Mouse (Mus musculus): ENCODE measurements around the gene Klhdc2. TPM values are rescaled to one million over a fixed set of nuclear protein-coding genes. Genes with fewer than 3 reads are reported as not detected.

Klhdc2 gene
- polyA plus RNA-seq, 1 experiment from 2014 or later = 15.3 TPM

- Histone ChIP-seq H3K36me3 (ENCODE audit: inconsistent target) (no peaks in the 10 kb centered on the region), H3K4me3 (ENCODE audit: inconsistent target) (no peak overlapping the region), H3K79me2 (ENCODE audit: inconsistent target) (peaks cover 4% of the 10 kb centered on the region; the same call in 1 of the 2 replicates), H3K27ac (no peak overlapping the region)
- 93% methylated on average over 6 of the region's 6 CpGs for WGBS (ENCODE audit: missing documents)
These were observed 4.1 kb upstream of the Klhdc2 start for GRCm38 (mm10) chr12:69292401-69292800.

GRCm38 (mm10) chr12:69293815-69294214, 2.7 kb upstream of the Klhdc2 start:
- Histone ChIP-seq H3K4me3 (ENCODE audit: inconsistent target) (no peak overlapping the region), H3K36me3 (ENCODE audit: inconsistent target) (no peaks in the 10 kb centered on the region), H3K27ac (no peak overlapping the region), H3K79me2 (ENCODE audit: inconsistent target) (peaks cover 18% of the 10 kb centered on the region; the same call in 1 of the 2 replicates)
- 79% methylated on average over 2 of the region's 2 CpGs for WGBS (ENCODE audit: missing documents)

- Histone ChIP-seq H3K36me3 (ENCODE audit: inconsistent target) (no peaks in the 10 kb centered on the region), H3K4me3 (ENCODE audit: inconsistent target) (no peak overlapping the region), H3K79me2 (ENCODE audit: inconsistent target) (peaks cover 25% of the 10 kb centered on the region; the same call in 1 of the 2 replicates), H3K27ac (no peak overlapping the region)
- WGBS (ENCODE audit: missing documents) = 54% methylated on average over 2 of the region's 2 CpGs
These were observed 1.5 kb upstream of the Klhdc2 start for GRCm38 (mm10) chr12:69294936-69295335.

GRCm38 (mm10) chr12:69295651-69296050, 830 bp upstream of the Klhdc2 start:
- H3K36me3 ChIP-seq (ENCODE audit: inconsistent target) = no peaks in the 10 kb centered on the region
- no peak overlapping the region for H3K27ac ChIP-seq
- WGBS (ENCODE audit: missing documents) = 82% methylated on average over 4 of the region's 4 CpGs
- H3K79me2 ChIP-seq (ENCODE audit: inconsistent target) = peaks cover 25% of the 10 kb centered on the region; the same call in 1 of the 2 replicates
- no peak overlapping the region for H3K4me3 ChIP-seq (ENCODE audit: inconsistent target)

- 32% methylated on average over 20 of the region's 20 CpGs for WGBS (ENCODE audit: missing documents)
- Histone ChIP-seq H3K27ac (no peak overlapping the region), H3K36me3 (ENCODE audit: inconsistent target) (peaks cover 8% of the 10 kb centered on the region; the same call in 1 of the 2 replicates)
These were observed 1.1 kb downstream of the Klhdc2 start for GRCm38 (mm10) chr12:69297411-69298150.

GRCm38 (mm10) chr12:69298281-69298680, 1.8 kb downstream of the Klhdc2 start:
- Histone ChIP-seq H3K79me2 (ENCODE audit: inconsistent target) (peaks cover 25% of the 10 kb centered on the region; the same call in 1 of the 2 replicates), H3K27ac (no peak overlapping the region), H3K4me3 (ENCODE audit: inconsistent target) (no peak overlapping the region), H3K36me3 (ENCODE audit: inconsistent target) (peaks cover 11% of the 10 kb centered on the region)
- 89% methylated on average over 4 of the region's 4 CpGs for WGBS (ENCODE audit: missing documents)

More at GRCm38 (mm10) chr12:69297411-69298150, 1.1 kb downstream of the Klhdc2 start:
- peaks cover 25% of the 10 kb centered on the region; the same call in 1 of the 2 replicates for H3K79me2 ChIP-seq (ENCODE audit: inconsistent target)
- H3K4me3 ChIP-seq (ENCODE audit: inconsistent target) = peak overlapping the region; percentile 71

GRCm38 (mm10) chr12:69299231-69299630, 2.8 kb downstream of the Klhdc2 start:
- WGBS (ENCODE audit: missing documents) = 92% methylated on average over 11 of the region's 12 CpGs
- Histone ChIP-seq H3K36me3 (ENCODE audit: inconsistent target) (peaks cover 18% of the 10 kb centered on the region), H3K4me3 (ENCODE audit: inconsistent target) (no peak overlapping the region), H3K27ac (no peak overlapping the region), H3K79me2 (ENCODE audit: inconsistent target) (peaks cover 25% of the 10 kb centered on the region; the same call in 1 of the 2 replicates)

GRCm38 (mm10) chr12:69299831-69300230, 3.4 kb downstream of the Klhdc2 start:
- 95% methylated on average over 3 of the region's 3 CpGs for whole genome bisulfite sequencing (ENCODE audit: missing documents)
- Histone ChIP-seq H3K79me2 (ENCODE audit: inconsistent target) (peaks cover 25% of the 10 kb centered on the region; the same call in 1 of the 2 replicates), H3K4me3 (ENCODE audit: inconsistent target) (no peak overlapping the region), H3K27ac (no peak overlapping the region), H3K36me3 (ENCODE audit: inconsistent target) (peaks cover 23% of the 10 kb centered on the region)

- no peak overlapping the region for H3K4me3 ChIP-seq (ENCODE audit: inconsistent target)
- peaks cover 25% of the 10 kb centered on the region; the same call in 1 of the 2 replicates for H3K79me2 ChIP-seq (ENCODE audit: inconsistent target)
- H3K36me3 ChIP-seq (ENCODE audit: inconsistent target) = peaks cover 29% of the 10 kb centered on the region
- 100% methylated on average over 2 of the region's 2 CpGs for WGBS (ENCODE audit: missing documents)
- no peak overlapping the region for H3K27ac ChIP-seq
These were observed 3.9 kb downstream of the Klhdc2 start for GRCm38 (mm10) chr12:69300391-69300790.

GRCm38 (mm10) chr12:69302171-69302570, 5.7 kb downstream of the Klhdc2 start:
- Histone ChIP-seq H3K4me3 (ENCODE audit: inconsistent target) (no peak overlapping the region), H3K36me3 (ENCODE audit: inconsistent target) (peaks cover 42% of the 10 kb centered on the region)
- 95% methylated on average over 11 of the region's 12 CpGs for WGBS (ENCODE audit: missing documents)

GRCm38 (mm10) chr12:69304051-69304450, 7.6 kb downstream of the Klhdc2 start:
- peaks cover 61% of the 10 kb centered on the region for H3K36me3 ChIP-seq (ENCODE audit: inconsistent target)
- no peak overlapping the region for H3K27ac ChIP-seq
- WGBS (ENCODE audit: missing documents) = 92% methylated on average over 2 of the region's 2 CpGs
- H3K79me2 ChIP-seq (ENCODE audit: inconsistent target) = peaks cover 4% of the 10 kb centered on the region; the same call in 1 of the 2 replicates
- H3K4me3 ChIP-seq (ENCODE audit: inconsistent target) = no peak overlapping the region

More at GRCm38 (mm10) chr12:69302171-69302570, 5.7 kb downstream of the Klhdc2 start:
- Histone ChIP-seq H3K27ac (no peak overlapping the region), H3K79me2 (ENCODE audit: inconsistent target) (peaks cover 23% of the 10 kb centered on the region; the same call in 1 of the 2 replicates)

- Histone ChIP-seq H3K36me3 (ENCODE audit: inconsistent target) (peaks cover 75% of the 10 kb centered on the region), H3K4me3 (ENCODE audit: inconsistent target) (no peak overlapping the region), H3K27ac (no peak overlapping the region), H3K79me2 (ENCODE audit: inconsistent target) (no peaks in the 10 kb centered on the region)
- 97% methylated on average over 7 of the region's 7 CpGs for WGBS (ENCODE audit: missing documents)
These were observed 9.9 kb downstream of the Klhdc2 start for GRCm38 (mm10) chr12:69306333-69306732.

GRCm38 (mm10) chr12:69309659-69310058, 13.2 kb downstream of the Klhdc2 start:
- Histone ChIP-seq H3K27ac (no peak overlapping the region), H3K36me3 (ENCODE audit: inconsistent target) (peaks cover 80% of the 10 kb centered on the region), H3K4me3 (ENCODE audit: inconsistent target) (no peak overlapping the region), H3K79me2 (ENCODE audit: inconsistent target) (no peaks in the 10 kb centered on the region)
- 98% methylated on average over 4 of the region's 4 CpGs for WGBS (ENCODE audit: missing documents)

- H3K36me3 ChIP-seq (ENCODE audit: inconsistent target) = peaks cover 88% of the 10 kb centered on the region
- no peaks in the 10 kb centered on the region for H3K79me2 ChIP-seq (ENCODE audit: inconsistent target)
- H3K27ac ChIP-seq = no peak overlapping the region
- no peak overlapping the region for H3K4me3 ChIP-seq (ENCODE audit: inconsistent target)
These were observed 21.9 kb downstream of the Klhdc2 start for GRCm38 (mm10) chr12:69318431-69318830.

- 7% methylated on average over 3 of the region's 3 CpGs for WGBS (ENCODE audit: missing documents)
- Histone ChIP-seq H3K36me3 (ENCODE audit: inconsistent target) (peaks cover 33% of the 10 kb centered on the region; the same call in 1 of the 2 replicates), H3K79me2 (ENCODE audit: inconsistent target) (no peaks in the 10 kb centered on the region; the same call in 1 of the 2 replicates), H3K27ac (peak overlapping the region; percentile 58), H3K4me3 (ENCODE audit: inconsistent target) (no peak overlapping the region)
These were observed 34.7 kb downstream of the Klhdc2 start for GRCm38 (mm10) chr12:69331187-69331586.

All from macrophage (primary cell).